Mouse (Mus musculus): Measurements from ENCODE around the gene Pgd. TPM values are rescaled to one million over a fixed set of nuclear protein-coding genes. Genes with fewer than 3 reads are reported as not detected.

The Pgd gene
- polyA plus RNA-seq, 1 experiment from 2014 or later = 108 TPM

DNA sequence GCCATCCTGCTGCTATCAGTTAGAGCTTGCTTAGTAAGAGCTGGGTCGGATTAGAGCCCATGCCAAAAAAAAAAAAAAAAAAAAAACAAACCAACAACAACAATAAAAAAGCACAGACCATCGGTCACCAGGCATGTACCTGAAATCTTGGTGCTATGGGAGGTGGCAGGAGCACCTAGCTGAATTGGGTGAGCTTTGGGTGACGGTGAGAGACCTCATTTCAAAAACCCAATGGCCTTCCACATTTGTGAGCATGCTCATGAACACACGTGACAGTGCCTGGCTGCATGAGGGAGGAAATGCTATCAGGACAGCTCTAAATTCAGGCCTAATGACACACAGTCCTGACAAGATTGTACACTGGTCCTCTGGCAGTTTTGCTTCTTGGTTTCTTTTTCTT is 18.5 kb downstream of the Pgd start:
- no peak overlapping the region for H3K4me2 ChIP-seq (ENCODE audit: low read depth, low read length)
- no peak overlapping the region for H3K4me3 ChIP-seq (ENCODE audit: low read length)
- peaks cover 3% of the 10 kb centered on the region; the same call in 1 of the 2 replicates for H3K4me1 ChIP-seq (replicated peaks; ENCODE audit: control insufficient read depth, insufficient read depth, low read length)
- 72% methylated on average over 4 of the region's 4 CpGs for WGBS
- no peaks in the 10 kb centered on the region for H3K9me3 ChIP-seq (ENCODE audit: control insufficient read depth, low read length)
- no peak for ATAC-seq (ENCODE audit: low read depth)
- H3K27me3 ChIP-seq (ENCODE audit: control insufficient read depth, insufficient read depth, low read depth, low read length) = no peaks in the 10 kb centered on the region
- H3K9ac ChIP-seq (ENCODE audit: low read length) = no peak overlapping the region
- H3K36me3 ChIP-seq (ENCODE audit: control insufficient read depth, insufficient read depth, low read length) = peaks cover 26% of the 10 kb centered on the region
- H3K27ac ChIP-seq (ENCODE audit: low read length) = no peak overlapping the region

DNA sequence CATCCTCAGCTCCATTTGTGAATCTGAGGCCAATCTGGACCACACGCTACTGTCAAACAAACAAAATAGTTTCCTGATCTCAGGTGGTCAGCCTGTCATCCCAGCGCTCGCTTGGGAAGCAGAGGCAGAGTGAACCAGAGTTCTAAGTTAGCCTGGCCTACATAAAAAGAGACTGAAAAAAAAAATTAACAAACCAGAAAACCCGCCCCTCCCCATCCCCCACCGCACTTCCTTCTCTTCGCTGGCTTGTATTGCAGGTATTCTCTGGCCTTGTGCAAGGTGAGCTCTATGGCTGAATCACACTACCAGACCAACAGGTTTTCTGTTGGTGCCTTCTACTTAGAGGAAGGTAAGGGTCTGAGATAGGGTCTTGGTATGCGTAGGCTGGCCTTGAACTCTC is 19.0 kb downstream of the Pgd start:
- Histone ChIP-seq H3K4me2 (ENCODE audit: low read depth, low read length) (no peak overlapping the region), H3K4me1 (replicated peaks; ENCODE audit: control insufficient read depth, insufficient read depth, low read length) (peaks cover 3% of the 10 kb centered on the region; the same call in 1 of the 2 replicates), H3K27ac (ENCODE audit: low read length) (no peak overlapping the region), H3K4me3 (ENCODE audit: low read length) (no peak overlapping the region), H3K9ac (ENCODE audit: low read length) (no peak overlapping the region), H3K36me3 (ENCODE audit: control insufficient read depth, insufficient read depth, low read length) (peaks cover 21% of the 10 kb centered on the region), H3K27me3 (ENCODE audit: control insufficient read depth, insufficient read depth, low read depth, low read length) (no peaks in the 10 kb centered on the region), H3K9me3 (ENCODE audit: control insufficient read depth, low read length) (no peaks in the 10 kb centered on the region)
- WGBS = 68% methylated on average over 7 of the region's 7 CpGs
- ATAC-seq (ENCODE audit: low read depth) = no peak

DNA sequence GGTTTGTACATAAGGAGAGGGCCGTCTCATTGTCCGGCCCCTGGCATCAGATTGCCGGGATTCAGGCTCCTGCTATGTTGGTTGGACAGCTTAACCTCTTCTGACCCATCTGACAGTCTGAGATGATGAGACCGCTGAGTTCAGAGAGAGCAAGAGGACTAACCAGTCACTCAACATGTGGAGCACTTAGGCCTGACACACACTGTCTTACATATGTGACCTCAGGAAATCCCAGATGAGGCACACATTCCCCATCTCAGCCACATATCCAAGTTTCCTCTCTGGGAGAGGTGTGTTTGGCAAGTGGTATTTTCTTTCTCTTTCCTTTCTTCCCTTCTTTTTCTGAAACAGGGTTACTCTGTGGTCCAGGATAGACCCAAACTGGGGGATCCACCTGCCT is 21.4 kb downstream of the Pgd start:
- Histone ChIP-seq H3K27ac (ENCODE audit: low read length) (no peak overlapping the region), H3K9ac (ENCODE audit: low read length) (no peak overlapping the region), H3K27me3 (ENCODE audit: control insufficient read depth, insufficient read depth, low read depth, low read length) (no peaks in the 10 kb centered on the region), H3K9me3 (ENCODE audit: control insufficient read depth, low read length) (no peaks in the 10 kb centered on the region), H3K4me3 (ENCODE audit: low read length) (no peak overlapping the region), H3K36me3 (ENCODE audit: control insufficient read depth, insufficient read depth, low read length) (0 out of 2 replicates have a peak, but pooled peaks cover under 1% of the 10 kb centered on the region), H3K4me2 (ENCODE audit: low read depth, low read length) (no peak overlapping the region), H3K4me1 (replicated peaks; ENCODE audit: control insufficient read depth, insufficient read depth, low read length) (peaks cover 3% of the 10 kb centered on the region; the same call in 1 of the 2 replicates)
- 71% methylated on average over 4 of the region's 4 CpGs for WGBS
- no peak for ATAC-seq (ENCODE audit: low read depth)

DNA sequence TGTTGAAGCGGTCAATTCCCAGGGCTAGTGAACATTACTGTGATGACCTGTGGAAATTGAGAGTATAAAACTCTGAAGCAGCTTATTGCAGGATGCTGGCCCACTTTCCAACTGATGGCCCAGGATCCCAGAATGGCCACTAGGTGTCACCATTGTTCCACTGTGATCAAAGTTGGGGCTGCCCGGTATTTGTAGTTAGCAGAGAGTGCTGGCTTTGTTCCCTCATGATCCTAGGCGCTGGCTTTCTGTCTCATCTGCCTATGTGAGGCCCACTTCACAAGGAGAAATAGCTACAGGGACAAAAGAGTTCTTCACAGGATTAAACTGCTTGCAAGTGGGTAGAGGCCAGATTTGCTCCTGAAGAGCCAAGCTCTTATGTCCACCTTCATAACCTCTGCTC is 22.1 kb downstream of the Pgd start:
- H3K27ac ChIP-seq (ENCODE audit: low read length) = no peak overlapping the region
- H3K27me3 ChIP-seq (ENCODE audit: control insufficient read depth, insufficient read depth, low read depth, low read length) = no peaks in the 10 kb centered on the region
- peaks cover 3% of the 10 kb centered on the region; the same call in 1 of the 2 replicates for H3K4me1 ChIP-seq (replicated peaks; ENCODE audit: control insufficient read depth, insufficient read depth, low read length)
- H3K9me3 ChIP-seq (ENCODE audit: control insufficient read depth, low read length) = no peaks in the 10 kb centered on the region
- H3K4me2 ChIP-seq (ENCODE audit: low read depth, low read length) = no peak overlapping the region
- no peaks in the 10 kb centered on the region for H3K36me3 ChIP-seq (ENCODE audit: control insufficient read depth, insufficient read depth, low read length)
- 4% methylated on average over 3 of the region's 3 CpGs for WGBS
- no peak overlapping the region for H3K9ac ChIP-seq (ENCODE audit: low read length)
- H3K4me3 ChIP-seq (ENCODE audit: low read length) = no peak overlapping the region
- ATAC-seq (ENCODE audit: low read depth) = peak; percentile 88

DNA sequence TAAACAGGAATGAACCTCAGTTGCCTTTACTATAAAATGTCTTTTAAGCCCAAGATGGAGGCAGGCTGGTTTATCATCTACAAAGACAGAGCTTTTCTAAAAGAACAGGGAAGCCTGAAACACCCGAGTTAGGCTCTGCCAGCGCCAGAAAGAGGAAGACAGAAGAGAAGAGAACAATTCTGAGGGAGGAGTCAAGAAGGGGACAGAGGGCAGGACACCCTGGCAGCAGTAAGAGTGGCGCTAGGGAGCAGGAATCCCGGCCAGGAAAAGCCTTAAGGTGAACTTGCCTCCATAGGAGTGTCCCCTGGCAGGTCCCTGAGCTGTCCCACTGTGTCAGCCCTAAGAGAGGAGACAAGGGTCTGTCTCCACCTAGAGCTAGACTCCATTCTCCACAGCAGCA is 23.0 kb downstream of the Pgd start:
- Histone ChIP-seq H3K9me3 (ENCODE audit: control insufficient read depth, low read length) (no peaks in the 10 kb centered on the region), H3K4me3 (ENCODE audit: low read length) (no peak overlapping the region), H3K27me3 (ENCODE audit: control insufficient read depth, insufficient read depth, low read depth, low read length) (no peaks in the 10 kb centered on the region), H3K4me1 (replicated peaks; ENCODE audit: control insufficient read depth, insufficient read depth, low read length) (peaks cover 3% of the 10 kb centered on the region; the same call in 1 of the 2 replicates), H3K36me3 (ENCODE audit: control insufficient read depth, insufficient read depth, low read length) (no peaks in the 10 kb centered on the region), H3K4me2 (ENCODE audit: low read depth, low read length) (no peak overlapping the region), H3K9ac (ENCODE audit: low read length) (no peak overlapping the region), H3K27ac (ENCODE audit: low read length) (no peak overlapping the region)
- 31% methylated on average over 4 of the region's 4 CpGs for WGBS
- ATAC-seq (ENCODE audit: low read depth) = no peak

DNA sequence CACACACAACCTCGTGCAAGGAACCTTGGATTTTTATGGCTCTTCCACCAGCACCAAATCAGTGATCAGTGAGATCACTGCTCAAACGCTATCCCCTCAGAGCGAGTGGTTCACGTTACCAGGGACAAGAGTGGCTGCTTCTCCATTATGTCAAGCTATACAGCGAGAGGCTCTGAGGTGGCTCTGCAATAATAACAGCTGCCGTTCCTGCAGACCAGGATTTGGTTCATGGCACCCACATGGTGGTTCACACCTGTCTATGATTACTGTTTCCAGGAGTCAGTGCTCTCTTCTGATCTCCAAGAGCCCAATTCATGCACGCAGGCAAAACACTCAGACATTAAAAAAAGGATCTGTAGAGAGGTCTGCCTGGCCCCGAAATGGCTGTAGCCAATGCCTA is 28.1 kb downstream of the Pgd start:
- H3K27ac ChIP-seq (ENCODE audit: low read length) = no peak overlapping the region
- no peaks in the 10 kb centered on the region for H3K36me3 ChIP-seq (ENCODE audit: control insufficient read depth, insufficient read depth, low read length)
- no peak for ATAC-seq (ENCODE audit: low read depth)
- H3K4me3 ChIP-seq (ENCODE audit: low read length) = no peak overlapping the region
- no peaks in the 10 kb centered on the region for H3K27me3 ChIP-seq (ENCODE audit: control insufficient read depth, insufficient read depth, low read depth, low read length)
- 61% methylated on average over 8 of the region's 8 CpGs for WGBS
- no peaks in the 10 kb centered on the region for H3K9me3 ChIP-seq (ENCODE audit: control insufficient read depth, low read length)
- H3K9ac ChIP-seq (ENCODE audit: low read length) = no peak overlapping the region
- H3K4me2 ChIP-seq (ENCODE audit: low read depth, low read length) = no peak overlapping the region
- peaks cover 5% of the 10 kb centered on the region; the same call in 1 of the 2 replicates for H3K4me1 ChIP-seq (replicated peaks; ENCODE audit: control insufficient read depth, insufficient read depth, low read length)

DNA sequence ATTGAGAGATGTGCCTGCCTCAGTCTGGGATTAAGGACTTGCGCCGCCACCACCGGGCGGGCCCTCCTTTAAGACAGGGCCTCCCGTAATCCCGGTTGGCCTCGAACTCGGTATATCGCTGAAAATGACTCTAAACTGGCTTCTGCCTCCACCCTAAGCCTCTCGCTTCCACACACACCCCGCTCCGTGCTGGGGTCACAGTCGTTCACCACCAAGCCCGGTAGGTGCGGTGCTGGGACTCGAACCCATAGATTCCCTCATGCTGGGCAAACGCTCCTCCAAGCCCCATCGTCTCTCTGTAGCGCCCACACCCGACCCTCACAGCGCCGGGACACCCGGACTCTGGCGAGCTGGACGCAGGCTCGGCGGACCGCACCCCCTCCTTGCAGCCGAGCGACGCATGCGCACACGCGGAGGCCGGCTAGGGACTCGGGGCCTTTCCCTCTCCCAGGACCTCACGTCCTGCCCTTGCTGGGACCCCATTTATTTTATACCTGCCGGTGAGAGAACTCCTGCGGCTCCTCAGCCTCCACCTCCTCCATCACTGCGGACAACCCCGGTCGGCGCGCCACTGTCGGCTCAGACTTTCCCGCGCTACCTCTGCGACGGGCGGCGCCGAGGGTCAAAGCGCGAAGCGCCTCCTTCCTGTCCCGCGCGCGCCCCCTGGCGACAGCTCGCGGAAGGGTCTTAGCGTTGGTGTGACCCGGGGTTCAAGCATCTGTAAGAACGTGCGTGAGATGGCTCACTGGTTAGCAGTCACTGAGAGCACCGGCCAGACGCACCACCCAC is 29.4 kb downstream of the Pgd start, which contains the start of gene Cenps:
Gene Cenps (minus strand): TSS at position 648 of the 789 bp plus-strand sequence.
- Histone ChIP-seq H3K9ac (ENCODE audit: low read length) (peak within 1 kb of the TSS; percentile 78), H3K9me3 (ENCODE audit: control insufficient read depth, low read length) (no peaks in the 10 kb centered on the region), H3K36me3 (ENCODE audit: control insufficient read depth, insufficient read depth, low read length) (no peaks in the 10 kb centered on the region), H3K27ac (ENCODE audit: low read length) (peak within 1 kb of the TSS; percentile 83), H3K27me3 (ENCODE audit: control insufficient read depth, insufficient read depth, low read depth, low read length) (no peaks in the 10 kb centered on the region), H3K4me1 (replicated peaks; ENCODE audit: control insufficient read depth, insufficient read depth, low read length) (peaks cover 10% of the 10 kb centered on the region; the same call in 1 of the 2 replicates), H3K4me3 (ENCODE audit: low read length) (peak within 1 kb of the TSS; percentile 68), H3K4me2 (ENCODE audit: low read depth, low read length) (peak within 1 kb of the TSS; percentile 74)
- peak; percentile 96 for ATAC-seq (ENCODE audit: low read depth)
- under 1% methylated on average over 67 of the region's 68 CpGs for WGBS

DNA sequence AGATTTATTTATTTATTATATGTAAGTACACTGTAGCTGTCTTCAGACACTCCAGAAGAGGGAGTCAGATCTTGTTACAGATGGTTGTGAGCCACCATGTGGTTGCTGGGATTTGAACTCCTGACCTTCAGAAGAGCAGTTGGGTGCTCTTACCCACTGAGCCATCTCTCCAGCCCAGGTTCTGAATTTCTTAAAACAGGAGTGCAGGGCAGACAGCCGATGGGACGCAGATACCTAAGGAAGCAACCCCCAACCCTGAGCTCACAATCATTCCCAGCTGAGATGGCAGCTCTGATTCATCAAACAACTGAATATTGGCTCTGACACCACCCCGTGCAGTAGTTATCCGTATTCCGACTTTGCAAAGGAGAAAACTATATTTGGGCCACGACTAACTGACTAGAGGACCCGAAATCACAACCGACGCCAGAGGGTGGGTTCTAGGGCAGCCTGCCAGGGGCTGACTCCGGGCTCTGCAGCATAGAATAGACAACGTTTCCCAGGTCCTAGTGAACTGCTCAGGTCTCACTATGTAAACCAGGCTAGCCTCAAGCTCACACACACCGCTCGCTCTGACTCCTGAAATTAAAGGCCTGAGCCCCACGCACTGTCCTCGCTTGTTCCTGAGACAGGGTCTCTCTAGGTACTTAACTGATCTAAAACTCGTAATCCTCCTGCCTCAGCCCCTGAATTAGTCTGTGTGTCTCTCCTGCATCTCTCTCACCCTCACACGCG is 30.3 kb downstream of the Pgd start:
- H3K36me3 ChIP-seq (ENCODE audit: control insufficient read depth, insufficient read depth, low read length) = no peaks in the 10 kb centered on the region
- 50% methylated on average over 18 of the region's 18 CpGs for WGBS
- H3K4me2 ChIP-seq (ENCODE audit: low read depth, low read length) = peak overlapping the region; percentile 74
- H3K4me1 ChIP-seq (replicated peaks; ENCODE audit: control insufficient read depth, insufficient read depth, low read length) = peaks cover 10% of the 10 kb centered on the region; the same call in 1 of the 2 replicates
- no peak for ATAC-seq (ENCODE audit: low read depth)
- no peaks in the 10 kb centered on the region for H3K27me3 ChIP-seq (ENCODE audit: control insufficient read depth, insufficient read depth, low read depth, low read length)
- H3K4me3 ChIP-seq (ENCODE audit: low read length) = peak overlapping the region; percentile 68
- no peak overlapping the region for H3K27ac ChIP-seq (ENCODE audit: low read length)
- H3K9ac ChIP-seq (ENCODE audit: low read length) = peak overlapping the region; percentile 78
- H3K9me3 ChIP-seq (ENCODE audit: control insufficient read depth, low read length) = no peaks in the 10 kb centered on the region

DNA sequence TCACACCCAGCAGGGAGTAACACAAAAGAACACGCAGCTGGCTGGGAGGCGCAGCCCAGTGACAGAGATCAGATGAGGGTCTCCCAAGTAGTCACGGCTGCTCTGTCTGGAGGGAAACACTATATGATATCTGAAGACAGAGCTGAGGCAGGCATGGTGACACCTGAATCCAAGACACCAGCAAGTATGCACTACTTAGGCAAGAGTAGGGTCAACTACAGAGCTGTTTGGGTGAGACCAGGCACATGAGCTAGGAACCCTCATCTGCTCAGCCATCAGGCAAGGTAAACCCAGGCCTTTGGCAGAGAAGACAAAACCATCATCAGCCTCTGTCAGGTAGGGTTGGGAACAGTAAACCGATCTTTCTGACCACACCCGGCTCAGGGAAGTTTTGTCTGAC is 33.2 kb downstream of the Pgd start:
- no peak for ATAC-seq (ENCODE audit: low read depth)
- Histone ChIP-seq H3K27me3 (ENCODE audit: control insufficient read depth, insufficient read depth, low read depth, low read length) (no peaks in the 10 kb centered on the region), H3K9ac (ENCODE audit: low read length) (no peak overlapping the region), H3K4me2 (ENCODE audit: low read depth, low read length) (no peak overlapping the region), H3K9me3 (ENCODE audit: control insufficient read depth, low read length) (no peaks in the 10 kb centered on the region), H3K4me3 (ENCODE audit: low read length) (no peak overlapping the region), H3K27ac (ENCODE audit: low read length) (no peak overlapping the region), H3K36me3 (ENCODE audit: control insufficient read depth, insufficient read depth, low read length) (no peaks in the 10 kb centered on the region), H3K4me1 (replicated peaks; ENCODE audit: control insufficient read depth, insufficient read depth, low read length) (peaks cover 10% of the 10 kb centered on the region; the same call in 1 of the 2 replicates)
- WGBS = 78% methylated on average over 5 of the region's 5 CpGs

Measured in lung, embryonic 16.5 days (tissue).